Mouse (Mus musculus) common myeloid progenitor, adult 5-6 weeks (primary cell): ENCODE data around the gene Arhgap15. TPM values are rescaled to one million over a fixed set of nuclear protein-coding genes. Genes with fewer than 3 reads are reported as not detected.

Source experiments
- ATAC-seq: replicated peaks from 2 replicates; pipeline ENCODE4 v1.8.0; 2016; ENCODE audit warnings: low read depth, mild to moderate bottlenecking, moderate TSS enrichment, inconsistent platforms; ENCODE audit not compliant: poor library complexity, severe bottlenecking
- total RNA-seq: library from RNA; stranded (forward); fragments of 200-1000, 187-1606 nt; gene quantifications from 2 replicates; pipeline ENCODE4 v1.2.3, GENCODE M21; 2017

The Arhgap15 gene
- total RNA-seq, 1 experiment from 2014 or later, result 134 TPM

- peak; percentile 96 for ATAC-seq
Observed at GRCm38 (mm10) chr2:44334006-44334405, 585.4 kb downstream of the Arhgap15 start.

GRCm38 (mm10) chr2:44334517-44334916, 585.9 kb downstream of the Arhgap15 start:
- ATAC-seq, result no peak

GRCm38 (mm10) chr2:44336720-44337354, 588.2 kb downstream of the Arhgap15 start:
- peak; percentile 59; the same call in 1 of the 2 replicates for ATAC-seq

- ATAC-seq, result no peak
Observed at GRCm38 (mm10) chr2:44338467-44338866, 589.8 kb downstream of the Arhgap15 start.

- no peak for ATAC-seq
Observed at GRCm38 (mm10) chr2:44341091-44341571, 592.5 kb downstream of the Arhgap15 start.

GRCm38 (mm10) chr2:44344861-44345260, 596.2 kb downstream of the Arhgap15 start:
- ATAC-seq, result no peak

- no peak for ATAC-seq
Observed at GRCm38 (mm10) chr2:44345325-44345945, 596.8 kb downstream of the Arhgap15 start.

GRCm38 (mm10) chr2:44346184-44346583, 597.6 kb downstream of the Arhgap15 start:
- no peak for ATAC-seq

- no peak for ATAC-seq
Observed at GRCm38 (mm10) chr2:44347781-44348180, 599.2 kb downstream of the Arhgap15 start.

GRCm38 (mm10) chr2:44349101-44349500, 600.5 kb downstream of the Arhgap15 start:
- ATAC-seq, result no peak

GRCm38 (mm10) chr2:44352885-44353284, 604.3 kb downstream of the Arhgap15 start:
- ATAC-seq, result peak; percentile 45; the same call in 1 of the 2 replicates

GRCm38 (mm10) chr2:44353594-44353993, 605.0 kb downstream of the Arhgap15 start:
- ATAC-seq, result no peak

- ATAC-seq, result no peak
Observed at GRCm38 (mm10) chr2:44354786-44355185, 606.2 kb downstream of the Arhgap15 start.

GRCm38 (mm10) chr2:44355316-44355715, 606.7 kb downstream of the Arhgap15 start:
- ATAC-seq, result no peak

GRCm38 (mm10) chr2:44356248-44356886, 607.7 kb downstream of the Arhgap15 start:
- no peak for ATAC-seq

- ATAC-seq, result no peak
Observed at GRCm38 (mm10) chr2:44356887-44357251, 608.2 kb downstream of the Arhgap15 start.

GRCm38 (mm10) chr2:44380225-44380624, 631.6 kb downstream of the Arhgap15 start:
- ATAC-seq, result no peak

GRCm38 (mm10) chr2:44384541-44384940, 635.9 kb downstream of the Arhgap15 start:
- no peak for ATAC-seq

GRCm38 (mm10) chr2:44389556-44389955, 640.9 kb downstream of the Arhgap15 start:
- no peak for ATAC-seq

GRCm38 (mm10) chr2:44393789-44394188, 645.2 kb downstream of the Arhgap15 start:
- ATAC-seq, result no peak

- no peak for ATAC-seq
Observed at GRCm38 (mm10) chr2:44394956-44395501, 646.4 kb downstream of the Arhgap15 start.
